In the genomic region with DNA sequence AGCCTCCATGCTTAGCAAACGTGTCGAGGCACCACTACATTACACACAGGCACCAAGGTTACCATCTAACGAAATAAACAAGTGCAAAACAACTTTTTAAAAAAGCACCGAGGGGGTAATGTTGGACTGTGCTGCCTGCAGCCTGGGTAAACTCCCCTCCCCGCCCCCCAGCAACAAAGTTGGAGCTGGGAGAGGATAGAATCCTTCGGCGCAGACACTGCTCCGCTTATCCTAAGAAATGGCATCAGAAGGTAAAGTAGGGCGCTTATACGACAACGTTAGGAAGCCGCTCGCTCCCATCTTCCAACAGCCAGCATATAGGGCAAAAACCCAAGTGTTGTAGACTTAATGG, we compare ENCODE assay signal across 8 mouse cellular contexts. TPM values are rescaled to one million over a fixed set of nuclear protein-coding genes. Genes with fewer than 3 reads are reported as not detected.
A peak's percentile ranks its signal among the peaks of the same experiment; 100 is the strongest.
DNase-seq lines count a peak whose midpoint lies in the region; ATAC-seq and TF ChIP-seq lines count a peak whose summit lies in the region.

No protein-coding gene starts in this region.

- peak overlapping the region; percentile 97 for H3K4me3 ChIP-seq in heart, postnatal 0 days (ENCODE audit: low read depth, low read length)
- peak overlapping the region; percentile 97 for H3K4me3 ChIP-seq in liver, embryonic 13.5 days (replicated peaks)
- peak overlapping the region; percentile 99 for H3K4me3 ChIP-seq in stomach, postnatal 0 days (ENCODE audit: low read depth, low read length)

- no peaks in the 10 kb centered on the region for H3K27me3 ChIP-seq in heart, postnatal 0 days (ENCODE audit: control insufficient read depth, insufficient read depth, low read length)
- peaks cover 4% of the 10 kb centered on the region; the same call in 1 of the 2 replicates for H3K27me3 ChIP-seq in liver, embryonic 13.5 days
- no peaks in the 10 kb centered on the region for H3K27me3 ChIP-seq in stomach, postnatal 0 days (ENCODE audit: control insufficient read depth, insufficient read depth, low read length)

- TF ChIP-seq CTCF in heart, postnatal 0 days (IDR thresholded peaks at IDR 0.05; ENCODE audit: low read depth) = no peak
- TF ChIP-seq CTCF in stomach, postnatal 0 days (IDR thresholded peaks at IDR 0.05; ENCODE audit: low read depth) = no peak

- peak overlapping the region; percentile 97 for H3K9ac ChIP-seq in heart, postnatal 0 days (replicated peaks; ENCODE audit: low read depth, low read length)
- peak overlapping the region; percentile 98 for H3K9ac ChIP-seq in liver, embryonic 13.5 days
- peak overlapping the region; percentile 98 for H3K9ac ChIP-seq in stomach, postnatal 0 days (ENCODE audit: low read length)

- ATAC-seq in heart, postnatal 0 days (ENCODE audit: insufficient read depth, low read depth) = no peak
- ATAC-seq in liver, embryonic 13.5 days (ENCODE audit: low read depth) = 0 out of 2 replicates have a peak, but pooled peaks have one; percentile 5
- ATAC-seq in stomach, postnatal 0 days (ENCODE audit: low FRiP score, low TSS enrichment) = no peak

- under 1% methylated on average over 13 of the region's 13 CpGs for WGBS in heart, postnatal 0 days
- 1% methylated on average over 13 of the region's 13 CpGs for WGBS in liver, embryonic 13.5 days (ENCODE audit: insufficient replicate concordance)
- 1% methylated on average over 13 of the region's 13 CpGs for WGBS in stomach, postnatal 0 days

- peak overlapping the region; percentile 100 for H3K27ac ChIP-seq in heart, postnatal 0 days (ENCODE audit: low read depth)
- H3K27ac ChIP-seq in liver, embryonic 13.5 days = peak overlapping the region; percentile 94
- peak overlapping the region; percentile 99 for H3K27ac ChIP-seq in stomach, postnatal 0 days (replicated peaks)

- peak overlapping the region; percentile 77 for H3K4me2 ChIP-seq in heart, postnatal 0 days (ENCODE audit: low read depth, low read length)
- peak overlapping the region; percentile 81 for H3K4me2 ChIP-seq in liver, embryonic 13.5 days
- H3K4me2 ChIP-seq in stomach, postnatal 0 days (replicated peaks; ENCODE audit: low read depth) = peak overlapping the region; percentile 62

- TF ChIP-seq EP300 in heart, postnatal 0 days (IDR thresholded peaks at IDR 0.05; ENCODE audit: low read depth) = no peak
- TF ChIP-seq EP300 in stomach, postnatal 0 days (optimal IDR thresholded peaks at IDR 0.05) = no peak

- peaks cover 40% of the 10 kb centered on the region for H3K4me1 ChIP-seq in heart, postnatal 0 days (ENCODE audit: control insufficient read depth, insufficient read depth)
- peaks cover 50% of the 10 kb centered on the region for H3K4me1 ChIP-seq in liver, embryonic 13.5 days (replicated peaks)
- H3K4me1 ChIP-seq in stomach, postnatal 0 days (replicated peaks; ENCODE audit: control insufficient read depth, insufficient read depth) = no peaks in the 10 kb centered on the region

- peak; percentile 23 for DNase-seq in adrenal gland, postnatal 25 days
- no peak for DNase-seq in adrenal gland, postnatal 4 days (ENCODE audit: low spot score in 2 of 2)
- peak; percentile 15 for DNase-seq in right cerebral cortex, postnatal 4 days
- DNase-seq in right cerebral cortex, postnatal 36 days (ENCODE audit: low spot score in 2 of 2) = no peak
- no peak for DNase-seq in heart, postnatal 0 days (ENCODE audit: low spot score)
- DNase-seq in liver, embryonic 13.5 days = no peak
- no peak for DNase-seq in stomach, postnatal 0 days (ENCODE audit: low spot score)
- no peak for DNase-seq in frontal cortex, postnatal 25 days (ENCODE audit: low spot score in 2 of 2)

- H3K9me3 ChIP-seq in heart, postnatal 0 days (replicated peaks; ENCODE audit: control insufficient read depth, low read length) = no peaks in the 10 kb centered on the region
- no peaks in the 10 kb centered on the region for H3K9me3 ChIP-seq in liver, embryonic 13.5 days (replicated peaks)
- no peaks in the 10 kb centered on the region for H3K9me3 ChIP-seq in stomach, postnatal 0 days (ENCODE audit: control insufficient read depth, low read length)

- peaks cover 7% of the 10 kb centered on the region; the same call in 1 of the 2 replicates for H3K36me3 ChIP-seq in heart, postnatal 0 days (replicated peaks; ENCODE audit: control insufficient read depth, insufficient read depth, low read length)
- peaks cover 19% of the 10 kb centered on the region for H3K36me3 ChIP-seq in liver, embryonic 13.5 days
- H3K36me3 ChIP-seq in stomach, postnatal 0 days (ENCODE audit: control insufficient read depth, insufficient read depth, low read length) = no peaks in the 10 kb centered on the region

RNA-seq across cellular contexts. Expression of a gene that starts 0.8 kb away (rescaled TPM):
- total RNA-seq in adrenal gland, postnatal 25 days (2021) = 92.6 and 99.3 TPM in 2 replicates
- total RNA-seq in adrenal gland, postnatal 4 days (2021) = 10 to 100 TPM; 73.2 to 75.1 TPM
- 33.4 and 37.4 TPM in 2 replicates for total RNA-seq in heart, postnatal 0 days (2014; rRNA removed; ENCODE audit: low replicate concordance)
- polyA plus RNA-seq in heart, postnatal 0 days (2015; fragmentation: Nextera tagmentation; extraction: Ambion mirVana) = 10.8 and 11.2 TPM in 2 replicates
- 7.0 and 7.8 TPM in 2 replicates for polyA plus RNA-seq in liver, embryonic 13.5 days (2015; fragmentation: Nextera tagmentation; extraction: Ambion mirVana)
- polyA plus RNA-seq in stomach, postnatal 0 days (2015; fragmentation: Nextera tagmentation; extraction: Ambion mirVana) = 5.9 and 6.1 TPM in 2 replicates

Comparison
In these comparisons a context has a peak if more than half of its experiments do, and no peak if none do; other contexts are left out.
1. DNase-seq: peak in adrenal gland, postnatal 25 days (single experiment) and right cerebral cortex, postnatal 4 days (single experiment); none in adrenal gland, postnatal 4 days (0 of 2), right cerebral cortex, postnatal 36 days (0 of 2), heart, postnatal 0 days (single experiment), liver, embryonic 13.5 days (single experiment), stomach, postnatal 0 days (single experiment) and frontal cortex, postnatal 25 days (0 of 2).
2. Peak in every context shown above with its lines, with median percentiles within 50 percentile points of each other: H3K27ac ChIP-seq, H3K4me2 ChIP-seq, H3K4me3 ChIP-seq and H3K9ac ChIP-seq.